ENCODE assay signal across 20 mouse cellular contexts in genomic region chr10:28696032-28696431, GRCm38 (mm10). TPM values are rescaled to one million over a fixed set of nuclear protein-coding genes. Genes with fewer than 3 reads are reported as not detected.
DNase-seq lines count a peak whose midpoint lies in the region; TF ChIP-seq lines count a peak whose summit lies in the region.
"Had no signal": no experiment of that assay in that cellular context is flagged by ENCODE, and none has a peak within 500 bp of the region (broad histone marks: within the 10 kb centered on the region; RNA-seq: fewer than 3 reads in every experiment).

No protein-coding gene starts in this region.

- no peak for DNase-seq in left cerebral cortex, adult 2 months (ENCODE audit: extremely low spot score in 1 of 2, low spot score in 2 of 2)
- DNase-seq in left cerebral cortex, postnatal 14 days (ENCODE audit: low spot score in 2 of 2) = no peak
- DNase-seq in brain, adult 2 months (ENCODE audit: low read depth, low spot score) = peak; percentile 33
- peak; percentile 62 for DNase-seq in telencephalon, adult 2 months (ENCODE audit: low read depth, low spot score)
- DNase-seq in gastrocnemius, adult 8-10 months (ENCODE audit: low spot score in 2 of 2) = no peak
- DNase-seq: adrenal gland, adult 2 months; adrenal gland, postnatal 10 days; adrenal gland, postnatal 25 days; cerebellum, adult 11-12 months; cerebellum, adult 2 months; cerebellum, adult 9-10 months; cerebellum, postnatal 10 days; cerebellum, postnatal 25 days; forebrain, postnatal 0 days had no signal

- no peak for TF ChIP-seq CTCF in left cerebral cortex, adult 2 months (IDR thresholded peaks at IDR 0.05)

- peak overlapping the region; percentile 83; the same call in 1 of the 2 replicates for H3K27ac ChIP-seq in left cerebral cortex, adult 2 months
- H3K27ac ChIP-seq: embryonic facial prominence, embryonic 10.5 days; embryonic facial prominence, embryonic 12.5 days; forebrain, embryonic 13.5 days; forebrain, embryonic 15.5 days had no signal

- H3K4me3 ChIP-seq in left cerebral cortex, adult 2 months = no peak overlapping the region
- H3K4me3 ChIP-seq: embryonic facial prominence, embryonic 10.5 days; embryonic facial prominence, embryonic 12.5 days; forebrain, embryonic 13.5 days; forebrain, embryonic 15.5 days had no signal

- intact Hi-C loops in left cerebral cortex, adult 2 months (cut with DNase I) = loop anchor here (10.0 kb wide), 1 partner anchor 201 kb away; no protein-coding TSS in a partner anchor
- intact Hi-C loops in left cerebral cortex, postnatal 14 days (cut with DNase I) = no loop called here

RNA-seq across cellular contexts. Expression of gene Themis, which starts 27.9 kb away (rescaled TPM):
- not detected for total RNA-seq in left cerebral cortex, adult 2 months (2021)
- not detected for total RNA-seq in left cerebral cortex, postnatal 14 days (2021)
- total RNA-seq in gastrocnemius, adult 8-10 months (2022) = not detected
- total RNA-seq: adrenal gland, adult 2 months; adrenal gland, postnatal 25 days; adrenal gland, postnatal 4 days; forebrain, postnatal 0 days; MEL had no signal

Comparison
In these comparisons a context has a peak if more than half of its experiments do, and no peak if none do; other contexts are left out.
1. DNase-seq: peak in brain, adult 2 months (single experiment) and telencephalon, adult 2 months (single experiment); none in left cerebral cortex, adult 2 months (0 of 2), left cerebral cortex, postnatal 14 days (0 of 2) and gastrocnemius, adult 8-10 months (0 of 2).